Mouse (Mus musculus) testis, adult 2 months (tissue): ENCODE measurements around the gene Pla2r1. TPM values are rescaled to one million over a fixed set of nuclear protein-coding genes. Genes with fewer than 3 reads are reported as not detected.

Experiments
- H3K27ac ChIP-seq: fragments of 200-500 bp; 2 replicates; pipeline ENCODE4 v1.5.1; 2012; ENCODE audit warnings: low read depth, low read length; ENCODE audit not compliant: control insufficient read depth, insufficient read depth
- H3K27me3 ChIP-seq: fragments of 200-500 bp; 2 replicates; pipeline ENCODE4 v1.6.1; 2012; ENCODE audit warnings: mild to moderate bottlenecking, low read length, moderate library complexity; ENCODE audit not compliant: control insufficient read depth, insufficient read depth
- H3K36me3 ChIP-seq: fragments of 200-500 bp; 2 replicates; pipeline ENCODE4 v1.6.1; 2012; ENCODE audit warnings: mild to moderate bottlenecking, low read length; ENCODE audit not compliant: control insufficient read depth, insufficient read depth
- H3K4me1 ChIP-seq: fragments of 200-500 bp; 2 replicates; pipeline ENCODE4 v1.6.1; 2012; ENCODE audit warnings: low read length; ENCODE audit not compliant: control insufficient read depth, insufficient read depth
- H3K4me3 ChIP-seq: fragments of 200-500 bp; 2 replicates; pipeline ENCODE4 v1.5.1; 2012; ENCODE audit warnings: low read depth, mild to moderate bottlenecking, low read length, moderate library complexity, mixed read lengths; ENCODE audit not compliant: control insufficient read depth
- CTCF ChIP-seq: fragments of 200-500 bp; IDR thresholded peaks from 2 replicates; pipeline ENCODE4 v1.5.1; 2012; ENCODE audit warnings: low read depth, mild to moderate bottlenecking, inconsistent platforms, low read length, moderate library complexity; ENCODE audit not compliant: control insufficient read depth, insufficient read depth, insufficient replicate concordance
- POLR2A ChIP-seq: fragments of 200-500 bp; IDR thresholded peaks from 2 replicates; pipeline ENCODE4 v1.6.1; 2012; ENCODE audit warnings: low read depth, mild to moderate bottlenecking, inconsistent platforms, low read length, moderate library complexity; ENCODE audit not compliant: control insufficient read depth
- polyA plus RNA-seq: library from polyadenylated mRNA; depleted of rRNA; stranded (reverse); fragments of >200 nt; gene quantifications from 2 replicates; pipeline ENCODE4 v1.2.3, GENCODE M21; 2012

The Pla2r1 gene
- polyA plus RNA-seq, 1 experiment: 0.75 TPM

DNA sequence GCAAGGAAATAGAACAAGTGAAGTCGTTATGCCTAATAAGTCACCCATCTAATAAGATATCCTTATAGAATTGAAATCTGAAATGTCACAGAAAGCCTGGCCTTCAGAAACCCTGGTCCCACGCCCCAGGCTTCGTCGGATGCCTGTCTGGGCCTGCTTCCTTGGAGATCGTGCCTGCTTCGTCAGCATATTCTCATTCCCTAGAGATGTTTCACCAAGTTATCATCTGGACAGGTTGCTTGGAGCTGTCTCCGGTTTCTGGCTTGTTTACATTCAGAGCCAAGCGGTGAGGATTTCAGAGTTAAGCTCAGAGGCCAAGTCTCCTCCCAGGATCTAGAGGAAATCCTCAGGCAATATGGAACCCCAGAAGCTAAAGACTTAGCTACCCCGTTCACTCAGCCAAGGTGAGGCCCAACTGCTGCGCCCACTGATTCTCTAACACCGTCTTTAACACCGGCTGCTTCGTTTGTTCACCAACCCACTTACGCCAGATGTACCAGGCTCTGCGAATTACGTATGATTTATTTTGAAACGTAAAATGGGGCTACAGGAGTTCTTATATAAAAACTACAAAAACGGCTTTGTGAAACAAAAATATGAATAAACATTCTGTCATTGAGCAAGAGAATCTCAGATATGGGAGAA, 140.0 kb downstream of the Pla2r1 start:
- H3K4me3 ChIP-seq: no peak overlapping the region
- TF ChIP-seq POLR2A (no peak), CTCF (no peak)
- H3K36me3 ChIP-seq: no peaks in the 10 kb centered on the region
- H3K4me1 ChIP-seq: no peaks in the 10 kb centered on the region
- H3K27ac ChIP-seq: no peak overlapping the region
- H3K27me3 ChIP-seq: no peaks in the 10 kb centered on the region

DNA sequence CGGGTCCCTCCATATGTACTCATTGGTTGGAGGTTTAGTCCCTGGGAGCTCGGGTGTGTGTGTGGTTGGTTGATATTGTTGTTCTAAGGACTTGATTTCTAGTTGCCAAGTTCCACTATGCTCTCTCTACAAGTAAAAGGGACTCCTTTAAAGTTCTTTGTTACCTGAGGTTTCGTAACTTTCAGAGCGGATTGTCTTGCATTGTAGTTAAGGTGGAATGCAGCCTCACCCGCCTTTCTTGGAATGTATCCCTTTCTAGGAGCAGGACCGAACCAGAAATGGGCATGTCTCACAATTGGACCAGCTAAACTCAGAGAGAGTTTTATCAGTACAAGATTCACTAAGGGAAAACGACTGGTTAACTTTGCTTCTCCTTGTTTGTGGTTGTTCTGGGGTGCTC, 141.9 kb downstream of the Pla2r1 start:
- no peaks in the 10 kb centered on the region for H3K4me1 ChIP-seq
- no peak overlapping the region for H3K4me3 ChIP-seq
- no peaks in the 10 kb centered on the region for H3K36me3 ChIP-seq
- TF ChIP-seq POLR2A: no peak
- no peak for TF ChIP-seq CTCF
- no peaks in the 10 kb centered on the region for H3K27me3 ChIP-seq
- H3K27ac ChIP-seq: no peak overlapping the region

DNA sequence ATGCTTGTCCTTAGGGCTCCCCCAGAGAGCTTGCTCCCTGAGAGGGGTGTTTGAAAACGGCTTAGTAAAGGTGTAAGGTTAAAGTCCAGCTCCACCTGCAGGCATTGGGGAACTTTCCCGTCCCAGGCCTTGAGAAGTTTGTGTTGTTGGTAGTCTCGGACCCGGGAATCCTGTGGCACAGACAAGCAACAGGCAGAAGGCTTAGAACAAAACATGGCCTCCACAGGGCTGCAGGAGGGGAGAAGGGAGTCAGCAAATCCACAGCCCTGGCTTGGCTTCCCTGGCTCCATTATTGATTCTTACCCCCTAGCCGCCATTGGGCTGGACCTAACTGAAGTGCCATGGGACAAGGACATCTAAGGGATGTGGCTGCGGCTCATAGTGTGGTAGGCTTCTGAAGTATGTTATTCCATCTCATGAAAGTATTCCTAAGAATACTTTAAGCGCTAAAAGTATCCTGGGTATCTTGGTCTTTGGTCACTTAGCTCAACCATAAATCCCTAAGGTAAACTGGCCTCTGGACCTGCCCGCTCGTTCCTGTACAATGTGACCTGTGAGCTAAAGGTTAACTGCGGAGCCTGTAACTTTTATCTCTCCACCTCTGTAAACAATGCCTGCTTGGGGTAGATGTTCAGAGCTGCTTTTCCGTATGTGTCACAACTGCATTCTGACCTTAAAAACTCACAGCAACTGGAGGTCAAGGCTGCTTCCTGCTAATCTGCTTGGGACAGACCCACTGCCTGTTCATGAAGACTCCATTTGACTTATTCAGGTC, 142.9 kb downstream of the Pla2r1 start:
- H3K4me3 ChIP-seq: no peak overlapping the region
- H3K27ac ChIP-seq: no peak overlapping the region
- H3K4me1 ChIP-seq: no peaks in the 10 kb centered on the region
- H3K27me3 ChIP-seq: no peaks in the 10 kb centered on the region
- H3K36me3 ChIP-seq: no peaks in the 10 kb centered on the region
- no peak for TF ChIP-seq CTCF
- TF ChIP-seq POLR2A: no peak

DNA sequence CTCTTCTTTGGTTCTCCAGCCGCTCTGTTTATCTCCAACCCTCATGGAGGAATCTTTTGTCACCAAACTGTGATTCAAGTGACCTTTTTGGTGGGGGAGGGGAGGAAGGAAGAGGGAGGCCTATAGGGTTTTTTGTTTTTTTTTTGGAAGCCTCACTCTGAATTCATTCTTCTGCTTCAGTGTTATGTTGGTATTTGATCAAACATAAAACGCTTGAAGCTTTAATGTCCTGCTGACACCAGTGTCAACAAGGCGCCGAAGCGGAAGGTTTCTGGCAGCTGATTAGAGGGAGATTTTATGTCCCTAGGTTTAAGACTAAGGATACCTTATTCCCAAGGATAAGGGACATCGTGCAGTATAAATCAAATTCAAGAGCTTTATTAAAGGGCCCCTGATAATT, 143.9 kb downstream of the Pla2r1 start:
- Histone ChIP-seq H3K36me3 (no peaks in the 10 kb centered on the region), H3K27me3 (no peaks in the 10 kb centered on the region), H3K4me3 (no peak overlapping the region), H3K4me1 (no peaks in the 10 kb centered on the region), H3K27ac (no peak overlapping the region)
- no peak for TF ChIP-seq CTCF
- no peak for TF ChIP-seq POLR2A

DNA sequence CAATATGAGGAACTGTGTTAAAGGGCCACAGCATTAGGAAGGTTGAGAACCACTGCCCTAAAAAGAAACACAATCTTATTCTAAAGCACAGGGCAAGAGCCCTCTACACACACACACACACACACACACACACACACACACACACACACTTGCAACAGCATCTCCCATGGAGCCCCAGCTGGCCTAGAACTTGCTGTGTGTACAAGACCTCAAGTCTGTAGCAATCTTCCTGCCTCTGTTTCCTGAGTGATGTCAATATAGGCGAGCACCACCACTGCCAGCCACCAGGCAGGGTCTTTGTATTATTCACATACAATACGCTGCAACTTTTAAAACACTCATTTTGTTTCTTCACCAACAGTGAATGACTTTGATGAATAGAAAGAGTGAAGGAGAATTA, 145.7 kb downstream of the Pla2r1 start:
- H3K4me3 ChIP-seq: no peak overlapping the region
- H3K36me3 ChIP-seq: no peaks in the 10 kb centered on the region
- no peaks in the 10 kb centered on the region for H3K27me3 ChIP-seq
- no peaks in the 10 kb centered on the region for H3K4me1 ChIP-seq
- no peak overlapping the region for H3K27ac ChIP-seq
- TF ChIP-seq CTCF (no peak), POLR2A (no peak)

DNA sequence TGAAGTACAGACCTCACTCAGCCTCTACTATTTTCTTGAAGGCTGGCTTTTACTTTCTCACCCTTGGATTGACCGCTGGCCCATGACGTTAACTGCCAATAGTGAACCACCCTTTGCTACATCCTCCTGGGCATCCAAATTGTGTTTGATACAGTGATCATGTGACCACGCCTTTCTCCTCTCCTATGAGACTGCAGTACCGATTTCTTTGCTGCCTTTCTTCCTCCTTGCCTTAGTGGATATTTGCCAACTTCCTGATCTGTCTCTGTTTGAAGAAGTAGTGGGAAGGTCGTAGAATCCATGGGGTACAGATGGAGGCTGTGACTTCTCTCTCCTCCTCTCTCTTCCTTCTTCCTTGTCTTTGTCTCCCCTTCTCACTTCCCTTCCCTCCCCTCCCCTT, 147.7 kb downstream of the Pla2r1 start:
- Histone ChIP-seq H3K27me3 (no peaks in the 10 kb centered on the region), H3K4me3 (no peak overlapping the region), H3K36me3 (no peaks in the 10 kb centered on the region), H3K27ac (no peak overlapping the region), H3K4me1 (no peaks in the 10 kb centered on the region)
- no peak for TF ChIP-seq CTCF
- TF ChIP-seq POLR2A: no peak

- no peaks in the 10 kb centered on the region for H3K27me3 ChIP-seq
- no peak overlapping the region for H3K27ac ChIP-seq
- no peaks in the 10 kb centered on the region for H3K36me3 ChIP-seq
- H3K4me1 ChIP-seq: no peaks in the 10 kb centered on the region
- H3K4me3 ChIP-seq: no peak overlapping the region
- TF ChIP-seq POLR2A (no peak), CTCF (no peak)
Measured at GRCm38 (mm10) chr2:60404763-60405162, 148.3 kb downstream of the Pla2r1 start.

- no peaks in the 10 kb centered on the region for H3K36me3 ChIP-seq
- H3K4me1 ChIP-seq: no peaks in the 10 kb centered on the region
- H3K27ac ChIP-seq: no peak overlapping the region
- no peaks in the 10 kb centered on the region for H3K27me3 ChIP-seq
- TF ChIP-seq POLR2A (no peak), CTCF (no peak)
- H3K4me3 ChIP-seq: no peak overlapping the region
Measured at GRCm38 (mm10) chr2:60401694-60402093, 151.4 kb downstream of the Pla2r1 start.
